Mouse (Mus musculus): ENCODE measurements around the gene Kcnh1. TPM values are rescaled to one million over a fixed set of nuclear protein-coding genes. Genes with fewer than 3 reads are reported as not detected.

Gene Kcnh1
- polyA plus RNA-seq, 1 experiment from 2014 or later: 0.49 TPM

- no peak for DNase-seq (ENCODE audit: low spot score)
These were observed 266.5 kb downstream of the Kcnh1 start for GRCm38 (mm10) chr1:192457037-192457436.

- DNase-seq (ENCODE audit: low spot score): no peak
These were observed 267.1 kb downstream of the Kcnh1 start for GRCm38 (mm10) chr1:192457526-192458206.

DNA sequence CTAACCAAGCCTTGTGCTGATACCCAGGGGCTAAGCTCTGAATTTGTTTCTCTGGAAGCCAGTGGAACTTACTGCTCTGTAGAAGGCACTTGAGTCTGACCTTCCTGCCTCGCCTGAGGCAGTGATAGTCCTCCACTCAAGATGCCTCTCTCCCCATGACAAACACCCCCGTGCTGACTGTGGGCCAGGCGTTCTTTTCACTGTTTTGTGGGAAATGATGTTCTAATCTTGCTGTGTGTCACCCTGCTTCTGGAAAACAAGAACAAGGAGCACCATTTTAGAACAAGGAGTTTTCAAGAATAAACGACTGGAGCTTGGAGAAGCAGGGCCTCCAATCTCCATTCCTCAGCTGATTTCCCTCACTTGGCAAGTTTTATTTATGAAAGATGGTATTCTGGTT lies 273.2 kb downstream of the Kcnh1 start:
- DNase-seq (ENCODE audit: low spot score): no peak

DNA sequence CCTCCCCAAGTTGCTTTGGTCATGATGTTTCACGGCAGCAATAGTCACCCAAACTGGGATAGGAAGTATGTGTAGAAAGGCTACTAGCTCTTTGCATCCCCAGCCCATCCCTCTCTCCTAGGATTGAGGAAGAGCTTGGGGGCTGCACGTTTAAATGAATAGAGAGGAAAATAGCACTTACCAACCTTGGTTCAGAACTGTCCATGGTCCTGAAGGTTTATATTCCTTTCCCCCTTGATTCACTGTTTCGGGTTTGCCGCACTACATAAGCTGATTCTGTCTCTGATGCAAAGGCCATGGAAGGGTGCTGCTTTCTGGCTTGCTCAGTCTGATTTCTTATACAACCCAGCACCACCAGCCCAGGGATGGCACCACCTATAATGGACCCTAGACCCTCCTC lies 281.8 kb downstream of the Kcnh1 start:
- no peak for DNase-seq (ENCODE audit: low spot score)

DNA sequence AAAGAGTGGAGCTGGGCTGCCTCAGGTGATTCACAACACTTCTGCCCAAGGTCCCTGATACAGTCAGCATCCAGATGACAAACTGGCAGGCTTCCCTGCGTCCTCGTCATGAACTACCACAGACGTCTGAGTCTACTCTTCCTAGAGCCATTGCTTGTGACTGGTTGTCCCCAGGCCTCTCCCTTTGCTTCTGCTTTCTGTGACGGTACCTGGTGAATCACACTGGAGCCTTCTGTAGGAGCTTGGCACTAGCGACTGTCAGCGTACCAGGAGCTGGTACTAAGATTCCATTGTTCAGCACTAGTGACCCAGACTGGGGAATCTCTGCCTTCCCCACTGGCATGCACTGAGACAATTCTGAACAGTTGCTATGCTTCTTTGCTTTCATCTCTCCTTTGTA lies 282.6 kb downstream of the Kcnh1 start:
- DNase-seq (ENCODE audit: low spot score): no peak

DNA sequence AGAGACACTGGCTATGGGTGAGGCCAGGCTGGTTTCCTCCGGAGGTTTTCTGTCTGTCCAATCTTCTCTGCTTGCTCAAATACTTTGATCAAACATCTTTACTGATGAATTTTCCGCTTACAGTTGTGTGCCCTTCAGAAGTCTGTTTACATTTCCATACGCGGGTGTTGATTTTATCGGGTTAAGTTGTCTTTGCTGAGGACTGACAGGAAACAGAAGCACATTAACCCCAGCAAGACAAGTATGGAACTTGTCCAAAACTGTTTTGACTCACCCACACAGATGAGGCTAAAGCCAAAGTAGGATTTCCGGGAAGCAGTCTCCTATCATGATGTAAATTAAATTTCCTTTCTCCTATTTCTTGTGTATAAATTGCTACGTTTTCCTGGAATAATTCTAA lies 286.1 kb downstream of the Kcnh1 start:
- DNase-seq (ENCODE audit: low spot score): no peak

GRCm38 (mm10) chr1:192477556-192477955 lies 287.0 kb downstream of the Kcnh1 start:
- DNase-seq (ENCODE audit: low spot score): no peak

- no peak for DNase-seq (ENCODE audit: low spot score)
These were observed 287.6 kb downstream of the Kcnh1 start for GRCm38 (mm10) chr1:192478176-192478575.

- no peak for DNase-seq (ENCODE audit: low spot score)
These were observed 289.7 kb downstream of the Kcnh1 start for GRCm38 (mm10) chr1:192480072-192480784.

- no peak for DNase-seq (ENCODE audit: low spot score)
These were observed 290.9 kb downstream of the Kcnh1 start for GRCm38 (mm10) chr1:192481446-192481845.

- no peak for DNase-seq (ENCODE audit: low spot score)
These were observed 294.5 kb downstream of the Kcnh1 start for GRCm38 (mm10) chr1:192485030-192485429.

GRCm38 (mm10) chr1:192487571-192487970 lies 297.0 kb downstream of the Kcnh1 start:
- no peak for DNase-seq (ENCODE audit: low spot score)

DNA sequence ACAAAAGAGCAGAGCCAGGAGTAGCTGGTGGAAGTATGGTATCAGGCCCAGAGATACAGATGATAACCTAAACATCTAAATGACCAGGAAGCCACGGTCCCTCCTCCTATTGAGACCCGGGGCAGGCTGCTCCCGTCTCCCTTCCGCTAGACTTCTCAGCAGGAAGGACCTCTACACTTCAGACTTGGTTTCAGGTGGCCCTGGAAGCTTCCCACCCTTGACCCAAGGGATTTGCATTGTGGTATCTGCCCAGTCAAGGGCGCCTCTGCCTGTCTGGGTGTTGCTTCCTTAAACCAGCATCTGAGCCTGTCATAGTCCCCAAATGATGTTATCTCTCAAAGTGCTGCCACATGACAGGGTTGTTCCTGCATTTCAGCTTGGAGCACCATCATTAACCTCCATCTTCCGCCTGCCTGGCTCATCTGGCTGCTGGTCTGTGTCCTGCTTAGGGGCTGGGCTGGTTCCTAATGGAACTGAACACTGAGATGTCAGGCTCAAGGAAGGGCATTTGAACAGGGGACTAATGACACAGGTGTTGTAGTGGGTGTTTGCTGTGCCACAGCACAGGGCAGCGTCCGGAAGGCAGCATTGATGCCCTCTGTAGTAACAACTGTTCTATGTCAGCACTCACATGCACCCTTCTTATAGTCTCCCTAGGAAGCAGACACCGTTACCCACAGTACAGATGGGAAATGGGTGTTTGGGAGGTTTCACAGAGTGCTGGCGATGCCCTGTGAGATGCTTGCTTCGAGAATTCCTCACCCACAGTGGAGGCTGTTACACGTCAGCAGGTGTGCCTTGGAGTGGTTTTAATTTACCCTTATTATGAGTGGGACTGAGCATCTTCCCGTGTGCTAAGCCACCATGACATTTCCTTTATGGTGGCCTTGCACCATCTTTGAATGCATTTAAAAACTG lies 299.6 kb downstream of the Kcnh1 start:
- no peak for DNase-seq (ENCODE audit: low spot score)

- no peak for DNase-seq (ENCODE audit: low spot score)
These were observed 306.9 kb downstream of the Kcnh1 start for GRCm38 (mm10) chr1:192497505-192497904.

- no peak for DNase-seq (ENCODE audit: low spot score)
These were observed 311.4 kb downstream of the Kcnh1 start for GRCm38 (mm10) chr1:192502016-192502415.

GRCm38 (mm10) chr1:192502835-192503234 lies 312.3 kb downstream of the Kcnh1 start:
- DNase-seq (ENCODE audit: low spot score): no peak

DNA sequence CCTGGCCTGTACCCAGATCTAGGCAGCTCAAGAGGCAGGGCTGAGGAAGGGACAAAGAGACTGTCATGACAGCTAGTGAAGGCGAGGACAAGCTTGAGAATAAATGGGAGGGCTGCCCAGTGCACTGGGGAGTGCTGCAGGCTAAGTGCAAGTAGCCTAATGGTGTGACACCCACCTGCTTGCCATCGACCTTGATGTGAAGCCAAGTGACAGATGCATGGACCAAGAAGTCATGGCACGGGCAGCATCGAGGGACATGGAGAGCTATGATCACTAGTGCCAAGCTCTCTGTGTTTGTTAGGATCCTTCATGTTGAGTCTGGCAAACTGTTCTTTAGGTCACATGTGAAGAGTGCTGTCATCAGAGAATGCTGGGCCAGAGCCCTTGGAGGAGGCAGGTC lies 313.1 kb downstream of the Kcnh1 start:
- DNase-seq (ENCODE audit: low spot score): no peak

- no peak for DNase-seq (ENCODE audit: low spot score)
These were observed 322.2 kb downstream of the Kcnh1 start for GRCm38 (mm10) chr1:192512821-192513220.

DNA sequence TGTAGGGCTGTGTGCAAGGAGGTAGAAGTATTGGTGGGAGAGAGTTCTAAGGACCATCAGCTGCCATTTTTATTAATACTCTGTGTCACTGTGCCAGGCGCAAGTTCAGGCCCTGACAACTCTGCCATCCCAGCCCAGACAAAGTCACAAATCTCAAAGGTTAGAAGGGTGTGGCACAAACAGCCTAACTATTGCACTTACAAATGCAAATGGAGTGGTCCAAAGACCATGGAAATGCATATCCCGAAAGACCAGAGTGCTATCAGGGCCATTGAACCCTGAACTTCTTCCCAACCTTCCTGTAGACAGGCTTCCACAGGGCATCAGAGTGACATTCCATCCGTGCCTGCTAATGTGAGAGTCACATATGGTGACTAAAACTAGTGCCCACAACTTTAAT lies 324.8 kb downstream of the Kcnh1 start:
- no peak for DNase-seq (ENCODE audit: low spot score)

DNA sequence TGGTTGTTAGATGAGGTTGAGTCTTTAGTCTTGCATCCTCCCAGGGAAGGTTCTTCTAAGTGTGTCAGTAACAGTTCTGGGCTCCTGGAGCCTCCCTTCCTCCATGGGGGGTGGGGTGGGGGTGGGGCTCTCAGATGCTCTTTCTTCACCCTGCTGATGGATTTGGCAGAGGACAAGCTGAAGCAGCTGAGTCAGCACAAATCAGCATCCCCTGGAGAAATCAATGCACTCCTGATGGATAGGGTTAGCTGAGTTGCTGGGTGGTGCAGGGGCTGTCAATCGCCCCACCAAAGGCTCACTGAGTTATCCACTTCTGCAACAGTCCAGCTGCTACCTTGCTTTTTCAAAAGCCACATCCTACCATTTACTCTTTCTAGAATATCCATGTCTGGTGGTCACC lies 329.1 kb downstream of the Kcnh1 start:
- DNase-seq (ENCODE audit: low spot score): no peak

DNA sequence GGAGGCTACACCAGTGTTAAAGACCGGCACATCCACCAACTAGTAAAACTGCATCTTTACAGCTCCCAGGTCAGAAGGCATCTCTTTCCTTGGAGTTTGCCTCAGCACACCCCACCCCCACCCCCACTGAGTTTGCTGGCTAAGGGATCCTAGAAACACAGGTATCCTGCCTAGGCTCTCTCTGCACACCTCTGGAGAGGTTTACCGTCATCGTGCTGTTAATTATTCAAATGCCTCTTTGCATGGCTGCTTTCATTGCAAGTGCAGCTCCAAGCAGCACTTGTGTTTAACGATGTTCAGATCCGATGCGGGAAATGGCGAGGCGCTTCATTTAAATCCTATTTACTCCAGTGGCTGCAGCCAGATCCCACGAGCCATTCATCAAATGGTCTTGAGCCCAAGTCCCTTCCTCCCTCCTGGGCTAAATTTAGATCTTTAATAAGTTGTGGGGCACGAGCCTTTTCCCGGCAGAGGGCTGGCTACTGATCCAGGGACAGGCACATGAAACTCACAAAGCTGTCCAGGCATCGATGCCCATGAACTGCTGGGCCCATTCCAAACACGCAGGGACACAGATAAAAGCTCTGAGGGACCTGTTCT lies 330.4 kb downstream of the Kcnh1 start:
- DNase-seq (ENCODE audit: low spot score): no peak

All from thymus, postnatal 0 days (tissue).